22 mouse cellular contexts compared by ENCODE assay signal in the genomic region with DNA sequence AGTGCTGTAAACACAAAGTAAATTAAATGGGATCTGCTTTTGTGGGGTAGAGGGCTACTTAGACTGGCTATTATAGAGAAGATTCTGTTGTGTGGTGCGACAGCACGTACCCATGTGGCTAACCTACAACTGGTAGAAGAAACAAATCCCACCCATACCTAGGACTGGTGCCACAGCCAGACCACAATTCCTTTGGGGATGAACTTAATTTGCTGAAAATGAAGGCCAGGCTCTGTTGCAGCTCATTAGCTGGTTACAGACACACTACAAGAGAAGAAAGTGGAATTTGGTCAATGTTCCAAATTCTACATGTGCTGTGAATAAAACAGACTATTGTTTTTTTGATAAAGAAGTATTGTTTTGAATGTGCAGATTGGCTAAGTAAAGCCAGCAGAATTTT. TPM values are rescaled to one million over a fixed set of nuclear protein-coding genes. Genes with fewer than 3 reads are reported as not detected.
DNase-seq lines count a peak whose midpoint lies in the region; ATAC-seq and TF ChIP-seq lines count a peak whose summit lies in the region.
"Had no signal": no experiment of that assay in that cellular context is flagged by ENCODE, and none has a peak within 500 bp of the region (broad histone marks: within the 10 kb centered on the region; RNA-seq: fewer than 3 reads in every experiment).

No protein-coding gene starts in this region.

- peaks cover 4% of the 10 kb centered on the region for H3K4me1 ChIP-seq in heart, embryonic 13.5 days
- no peaks in the 10 kb centered on the region for H3K4me1 ChIP-seq in heart, embryonic 12.5 days (replicated peaks)
- H3K4me1 ChIP-seq in lung, embryonic 14.5 days (ENCODE audit: insufficient read depth) = 0 out of 2 replicates have a peak, but pooled peaks cover 3% of the 10 kb centered on the region
- no peaks in the 10 kb centered on the region for H3K4me1 ChIP-seq in lung, adult 2 months (ENCODE audit: control insufficient read depth, insufficient read depth, low read length)
- H3K4me1 ChIP-seq in embryonic facial prominence, embryonic 14.5 days (ENCODE audit: control insufficient read depth, insufficient read depth, low read length) = peaks cover 6% of the 10 kb centered on the region; the same call in 1 of the 2 replicates
- H3K4me1 ChIP-seq in limb, embryonic 14.5 days (ENCODE audit: control insufficient read depth, insufficient read depth, low read length) = peaks cover 5% of the 10 kb centered on the region
- H3K4me1 ChIP-seq in forebrain, embryonic 11.5 days (replicated peaks; ENCODE audit: control insufficient read depth, insufficient read depth, low read length) = no peaks in the 10 kb centered on the region
- H3K4me1 ChIP-seq: forebrain, embryonic 10.5 days; midbrain, embryonic 10.5 days had no signal

- H3K27ac ChIP-seq in heart, embryonic 13.5 days (replicated peaks) = peak overlapping the region; percentile 0; the same call in 1 of the 2 replicates
- no peak overlapping the region for H3K27ac ChIP-seq in heart, embryonic 12.5 days (ENCODE audit: poor library complexity, severe bottlenecking)
- peak overlapping the region; percentile 69 for H3K27ac ChIP-seq in lung, embryonic 14.5 days (ENCODE audit: low read depth)
- 0 out of 2 replicates have a peak overlapping the region, but pooled peaks have one; percentile 16 for H3K27ac ChIP-seq in embryonic facial prominence, embryonic 14.5 days (replicated peaks; ENCODE audit: low read depth, low read length)
- peak overlapping the region; percentile 46; the same call in 1 of the 2 replicates for H3K27ac ChIP-seq in limb, embryonic 14.5 days (replicated peaks; ENCODE audit: low read depth, low read length)
- H3K27ac ChIP-seq in forebrain, embryonic 11.5 days (ENCODE audit: low read depth, low read length) = no peak overlapping the region
- H3K27ac ChIP-seq: forebrain, embryonic 10.5 days; heart, adult 2 months; liver, embryonic 14.5 days; macrophage; midbrain, embryonic 10.5 days had no signal

- DNase-seq in lung, embryonic 14.5 days = peak; percentile 63
- no peak for DNase-seq in lung, adult 2 months
- peak; percentile 90 for DNase-seq in embryonic facial prominence, embryonic 14.5 days (ENCODE audit: low spot score)
- DNase-seq in limb, embryonic 14.5 days (ENCODE audit: low spot score) = peak; percentile 83
- no peak for DNase-seq in forebrain, embryonic 11.5 days (ENCODE audit: low spot score)
- no peak for DNase-seq in thymus, postnatal 4 days
- DNase-seq: adrenal gland, postnatal 25 days; cerebellum, adult 2 months; cerebellum, postnatal 36 days; gastrocnemius, postnatal 14 days; heart, adult 2 months; heart, postnatal 4 days; kidney, postnatal 10 days had no signal

- no peaks in the 10 kb centered on the region for H3K9me3 ChIP-seq in heart, embryonic 13.5 days
- no peaks in the 10 kb centered on the region for H3K9me3 ChIP-seq in heart, embryonic 12.5 days (replicated peaks)
- no peaks in the 10 kb centered on the region for H3K9me3 ChIP-seq in lung, embryonic 14.5 days (ENCODE audit: low read depth, low read length)
- H3K9me3 ChIP-seq in embryonic facial prominence, embryonic 14.5 days (ENCODE audit: control insufficient read depth, low read length) = no peaks in the 10 kb centered on the region
- no peaks in the 10 kb centered on the region for H3K9me3 ChIP-seq in limb, embryonic 14.5 days (ENCODE audit: control insufficient read depth, low read length)
- no peaks in the 10 kb centered on the region for H3K9me3 ChIP-seq in forebrain, embryonic 11.5 days (ENCODE audit: control insufficient read depth, low read length)
- H3K9me3 ChIP-seq: forebrain, embryonic 10.5 days; midbrain, embryonic 10.5 days had no signal

- H3K36me3 ChIP-seq in heart, embryonic 13.5 days = no peaks in the 10 kb centered on the region
- H3K36me3 ChIP-seq in heart, embryonic 12.5 days = no peaks in the 10 kb centered on the region
- no peaks in the 10 kb centered on the region for H3K36me3 ChIP-seq in lung, embryonic 14.5 days (ENCODE audit: insufficient read depth)
- no peaks in the 10 kb centered on the region for H3K36me3 ChIP-seq in embryonic facial prominence, embryonic 14.5 days (ENCODE audit: control insufficient read depth, insufficient read depth, low read length)
- no peaks in the 10 kb centered on the region for H3K36me3 ChIP-seq in limb, embryonic 14.5 days (ENCODE audit: control insufficient read depth, insufficient read depth, low read length)
- no peaks in the 10 kb centered on the region for H3K36me3 ChIP-seq in forebrain, embryonic 11.5 days (ENCODE audit: control insufficient read depth, insufficient read depth, low read length)
- H3K36me3 ChIP-seq: forebrain, embryonic 10.5 days; midbrain, embryonic 10.5 days had no signal

- H3K4me3 ChIP-seq in heart, embryonic 13.5 days = no peak overlapping the region
- no peak overlapping the region for H3K4me3 ChIP-seq in heart, embryonic 12.5 days
- H3K4me3 ChIP-seq in lung, embryonic 14.5 days (ENCODE audit: low read depth, low read length) = no peak overlapping the region
- no peak overlapping the region for H3K4me3 ChIP-seq in lung, adult 2 months (replicated peaks; ENCODE audit: extremely low read depth, low read depth, low read length)
- no peak overlapping the region for H3K4me3 ChIP-seq in embryonic facial prominence, embryonic 14.5 days (ENCODE audit: low read depth, low read length)
- H3K4me3 ChIP-seq in limb, embryonic 14.5 days (replicated peaks; ENCODE audit: low read length) = no peak overlapping the region
- no peak overlapping the region for H3K4me3 ChIP-seq in forebrain, embryonic 11.5 days (ENCODE audit: low read depth, low read length)
- H3K4me3 ChIP-seq: forebrain, embryonic 10.5 days; heart, adult 2 months; midbrain, embryonic 10.5 days had no signal

- H3K9ac ChIP-seq in heart, embryonic 13.5 days = no peak overlapping the region
- H3K9ac ChIP-seq in heart, embryonic 12.5 days = no peak overlapping the region
- no peak overlapping the region for H3K9ac ChIP-seq in lung, embryonic 14.5 days
- no peak overlapping the region for H3K9ac ChIP-seq in embryonic facial prominence, embryonic 14.5 days (ENCODE audit: low read depth, low read length)
- H3K9ac ChIP-seq in limb, embryonic 14.5 days (ENCODE audit: low read depth, low read length, severe bottlenecking) = no peak overlapping the region
- H3K9ac ChIP-seq in forebrain, embryonic 11.5 days (ENCODE audit: low read length) = no peak overlapping the region
- H3K9ac ChIP-seq: liver, embryonic 14.5 days had no signal

- TF ChIP-seq CTCF in lung, embryonic 14.5 days (IDR thresholded peaks at IDR 0.05; ENCODE audit: low read depth) = no peak
- TF ChIP-seq CTCF in lung, adult 2 months (IDR thresholded peaks at IDR 0.05; ENCODE audit: insufficient read depth, low read length) = no peak

- no peak overlapping the region for H3K4me2 ChIP-seq in heart, embryonic 13.5 days
- H3K4me2 ChIP-seq in heart, embryonic 12.5 days = no peak overlapping the region
- no peak overlapping the region for H3K4me2 ChIP-seq in lung, embryonic 14.5 days
- no peak overlapping the region for H3K4me2 ChIP-seq in embryonic facial prominence, embryonic 14.5 days (ENCODE audit: low read depth, low read length)
- no peak overlapping the region for H3K4me2 ChIP-seq in limb, embryonic 14.5 days (replicated peaks; ENCODE audit: low read depth, low read length, severe bottlenecking)
- no peak overlapping the region for H3K4me2 ChIP-seq in forebrain, embryonic 11.5 days (ENCODE audit: low read depth, low read length, severe bottlenecking)

- TF ChIP-seq POLR2A in lung, adult 2 months (IDR thresholded peaks at IDR 0.05; ENCODE audit: borderline replicate concordance, extremely low read depth, low read depth, low read length) = no peak
- no peak for TF ChIP-seq POLR2A in limb, embryonic 14.5 days (IDR thresholded peaks at IDR 0.05; ENCODE audit: borderline replicate concordance, extremely low read depth, insufficient read depth, insufficient read length)

- no peaks in the 10 kb centered on the region for H3K27me3 ChIP-seq in heart, embryonic 13.5 days (replicated peaks)
- H3K27me3 ChIP-seq in heart, embryonic 12.5 days (replicated peaks) = no peaks in the 10 kb centered on the region
- H3K27me3 ChIP-seq in lung, embryonic 14.5 days (ENCODE audit: insufficient read depth, low read length) = no peaks in the 10 kb centered on the region
- no peaks in the 10 kb centered on the region for H3K27me3 ChIP-seq in embryonic facial prominence, embryonic 14.5 days (replicated peaks; ENCODE audit: control insufficient read depth, insufficient read depth, low read length)
- H3K27me3 ChIP-seq in limb, embryonic 14.5 days (ENCODE audit: control insufficient read depth, insufficient read depth, low read length) = no peaks in the 10 kb centered on the region
- no peaks in the 10 kb centered on the region for H3K27me3 ChIP-seq in forebrain, embryonic 11.5 days (ENCODE audit: control insufficient read depth, insufficient read depth, low read length)

- WGBS in heart, embryonic 13.5 days = 94% methylated on average over 2 of the region's 2 CpGs
- 91% methylated on average over 2 of the region's 2 CpGs for WGBS in heart, embryonic 12.5 days
- WGBS in lung, embryonic 14.5 days = 92% methylated on average over 2 of the region's 2 CpGs
- WGBS in lung, adult 2 months = 77% methylated on average over 2 of the region's 2 CpGs
- WGBS in embryonic facial prominence, embryonic 14.5 days = 44% methylated on average over 2 of the region's 2 CpGs
- 47% methylated on average over 2 of the region's 2 CpGs for WGBS in limb, embryonic 14.5 days
- 93% methylated on average over 2 of the region's 2 CpGs for WGBS in forebrain, embryonic 11.5 days

- no peak for ATAC-seq in heart, embryonic 13.5 days (ENCODE audit: extremely low read depth, insufficient number of reproducible peaks, low FRiP score, low TSS enrichment)
- no peak for ATAC-seq in heart, embryonic 12.5 days (ENCODE audit: insufficient number of reproducible peaks, low FRiP score)
- peak; percentile 38; the same call in 1 of the 2 replicates for ATAC-seq in lung, embryonic 14.5 days (ENCODE audit: insufficient read depth)
- peak; percentile 84 for ATAC-seq in embryonic facial prominence, embryonic 14.5 days (ENCODE audit: low read depth)
- ATAC-seq in limb, embryonic 14.5 days (ENCODE audit: low FRiP score, low read depth) = peak; percentile 67
- no peak for ATAC-seq in forebrain, embryonic 11.5 days (replicated peaks; ENCODE audit: low FRiP score)
- ATAC-seq: CD4-positive, CD25-positive, alpha-beta regulatory T cell, adult 4 months; hindbrain, embryonic 16.5 days; intestine, embryonic 16.5 days had no signal

RNA-seq across cellular contexts. Expression of a gene that starts 42.3 kb away (rescaled TPM):
- polyA plus RNA-seq in heart, embryonic 13.5 days (2015; fragmentation: Nextera tagmentation; extraction: Ambion mirVana) = 86.9 and 87.4 TPM in 2 replicates
- polyA plus RNA-seq in heart, embryonic 12.5 days (2016; fragmentation: Nextera tagmentation; extraction: Ambion mirVana) = 117 and 127 TPM in 2 replicates
- 55.9 and 59.9 TPM in 2 replicates for polyA plus RNA-seq in lung, embryonic 14.5 days (2014; fragmentation: Nextera tagmentation; extraction: Ambion mirVana)
- polyA plus RNA-seq in lung, adult 2 months (2012; rRNA removed) = 18.0 and 36.8 TPM in 2 replicates
- polyA plus RNA-seq in embryonic facial prominence, embryonic 14.5 days (2014; fragmentation: Nextera tagmentation; extraction: Ambion mirVana) = 195 and 224 TPM in 2 replicates
- polyA plus RNA-seq in limb, embryonic 14.5 days (2012; rRNA removed) = 50.0 and 59.3 TPM in 2 replicates
- polyA plus RNA-seq in limb, embryonic 14.5 days (2014; fragmentation: Nextera tagmentation; extraction: Ambion mirVana) = 137 and 158 TPM in 2 replicates
- 18.0 and 19.0 TPM in 2 replicates for polyA plus RNA-seq in forebrain, embryonic 11.5 days (2014; fragmentation: Nextera tagmentation; extraction: Ambion mirVana)

Comparison
In these comparisons a context has a peak if more than half of its experiments do, and no peak if none do; other contexts are left out.
1. H3K27ac ChIP-seq: peak in heart, embryonic 13.5 days (single experiment), lung, embryonic 14.5 days (single experiment), embryonic facial prominence, embryonic 14.5 days (single experiment) and limb, embryonic 14.5 days (single experiment); none in heart, embryonic 12.5 days (single experiment) and forebrain, embryonic 11.5 days (single experiment).
2. DNase-seq: peak in lung, embryonic 14.5 days (single experiment), embryonic facial prominence, embryonic 14.5 days (single experiment) and limb, embryonic 14.5 days (single experiment); none in lung, adult 2 months (single experiment), forebrain, embryonic 11.5 days (single experiment) and thymus, postnatal 4 days (single experiment).
3. ATAC-seq: peak in lung, embryonic 14.5 days (single experiment), embryonic facial prominence, embryonic 14.5 days (single experiment) and limb, embryonic 14.5 days (single experiment); none in heart, embryonic 13.5 days (single experiment), heart, embryonic 12.5 days (single experiment) and forebrain, embryonic 11.5 days (single experiment).